Mouse (Mus musculus) MN1 (cell line): Measurements from ENCODE around the gene Tas2r114.

ENCODE experiments used
- DNase-seq: peaks from one replicate; pipeline ENCODE4 v3.0.0-alpha.2; 2016; ENCODE audit warnings: low spot score

Tas2r114 gene

GRCm38 (mm10) chr6:131689963-131690362, at the start of gene Tas2r114:
TSS of gene Tas2r114 (minus strand) at chr6:131690063.
- DNase-seq: no peak

DNA sequence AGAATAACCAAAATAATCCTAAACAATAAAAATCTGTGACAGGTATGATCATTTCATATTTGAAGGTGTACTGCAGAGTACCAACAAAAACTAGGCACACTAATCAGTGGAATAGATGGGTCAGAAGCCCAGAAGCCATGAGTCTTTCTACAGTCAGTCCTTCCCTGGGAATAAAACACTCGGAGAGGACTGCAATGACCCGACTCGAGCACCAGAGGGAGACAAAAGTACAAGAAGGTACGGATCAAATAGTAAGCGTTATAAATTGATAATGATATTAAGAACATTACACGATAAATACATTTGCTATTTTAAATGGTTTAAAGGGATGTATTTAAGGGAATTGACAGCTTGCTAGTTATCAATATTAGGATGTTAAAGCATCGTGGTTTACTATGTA, 22.9 kb upstream of the Tas2r114 start:
- peak; percentile 17 for DNase-seq

- DNase-seq: no peak
Observed at GRCm38 (mm10) chr6:131687395-131687794, 2.5 kb downstream of the Tas2r114 start, which contains the start of gene Tas2r105. TSS of gene Tas2r105 (minus strand) at chr6:131687495.

DNA sequence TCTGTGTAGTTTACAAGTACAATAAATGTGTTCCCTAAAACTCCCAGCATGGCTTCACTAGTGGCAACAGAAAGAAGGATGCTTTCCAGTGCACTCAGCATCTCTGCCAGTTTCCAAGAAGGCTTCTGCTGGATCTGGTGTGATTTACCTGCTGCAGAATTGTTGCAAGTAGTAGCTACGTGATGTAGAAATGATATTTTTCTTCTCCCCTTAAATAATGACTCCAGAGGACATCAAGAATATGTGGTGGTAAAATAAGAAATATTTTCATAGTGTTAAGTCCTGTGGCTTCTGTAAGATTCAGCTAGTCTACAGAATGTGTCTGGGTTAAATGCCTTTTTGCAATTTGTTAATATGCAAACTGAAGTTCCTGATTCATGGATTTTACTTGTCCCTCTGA, 4.2 kb downstream of the Tas2r114 start, which contains the start of gene Tas2r104:
Tas2r104 (minus strand) TSS at position 101 of the 400 bp plus-strand sequence.
- DNase-seq: no peak

GRCm38 (mm10) chr6:131678786-131679185, 11.1 kb downstream of the Tas2r114 start, which contains the start of gene Tas2r106:
TSS of gene Tas2r106 (minus strand) at chr6:131678886.
- DNase-seq: no peak

GRCm38 (mm10) chr6:131660049-131660448, 29.8 kb downstream of the Tas2r114 start, which contains the start of gene Tas2r107:
TSS of gene Tas2r107 (minus strand) at chr6:131660149.
- DNase-seq: no peak
